Mouse (Mus musculus) monocyte, adult 5-6 weeks (primary cell): ENCODE results near the gene Adamtsl5. TPM values are rescaled to one million over a fixed set of nuclear protein-coding genes. Genes with fewer than 3 reads are reported as not detected.

Experiments used
- ATAC-seq: fragments of 153-309, 156-312 bp; replicated peaks from 2 replicates; pipeline ENCODE4 v1.8.0; 2017; ENCODE audit warnings: mild to moderate bottlenecking; ENCODE audit not compliant: low TSS enrichment, insufficient number of reproducible peaks, severe bottlenecking, poor library complexity, low FRiP score
- total RNA-seq: library from RNA; stranded (forward); fragments of 200-1000, 200-491, 200-594 nt; gene quantifications from 3 replicates; pipeline ENCODE4 v1.2.3, GENCODE M21; 2017

Gene Adamtsl5
- total RNA-seq, result 0.10 to 0.43 TPM in 2 of 3 replicates, not detected in the other

DNA sequence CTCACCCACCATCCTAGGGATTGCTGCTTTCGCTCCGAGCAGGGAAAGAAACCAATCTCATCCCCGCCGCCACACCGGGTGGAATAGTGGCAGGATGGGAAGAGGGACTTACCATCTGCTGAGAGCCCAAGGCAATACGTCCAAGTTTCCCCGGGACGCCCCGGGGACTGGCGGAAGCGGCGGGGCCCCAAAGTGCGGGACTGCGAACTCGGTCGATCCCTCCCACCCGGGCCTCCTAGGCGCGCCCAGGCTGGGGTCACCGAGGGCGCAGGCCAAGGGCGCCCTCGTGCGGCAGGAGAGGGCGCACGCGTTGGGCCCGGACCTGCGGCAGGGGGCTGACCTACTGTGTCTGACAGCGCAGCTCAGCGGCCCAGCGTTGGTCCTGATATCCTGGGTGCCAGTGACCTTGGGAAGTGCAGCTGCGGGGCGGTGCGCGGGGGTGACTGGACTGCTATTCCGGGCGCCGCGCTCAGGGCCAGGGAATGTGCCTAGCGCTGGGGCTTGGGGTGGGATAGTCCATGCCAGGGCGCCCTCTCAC is at the start of gene Adamtsl5:
TSS of gene Adamtsl5 (minus strand) at position 169 of the 538 bp plus-strand sequence.
- no peak for ATAC-seq

DNA sequence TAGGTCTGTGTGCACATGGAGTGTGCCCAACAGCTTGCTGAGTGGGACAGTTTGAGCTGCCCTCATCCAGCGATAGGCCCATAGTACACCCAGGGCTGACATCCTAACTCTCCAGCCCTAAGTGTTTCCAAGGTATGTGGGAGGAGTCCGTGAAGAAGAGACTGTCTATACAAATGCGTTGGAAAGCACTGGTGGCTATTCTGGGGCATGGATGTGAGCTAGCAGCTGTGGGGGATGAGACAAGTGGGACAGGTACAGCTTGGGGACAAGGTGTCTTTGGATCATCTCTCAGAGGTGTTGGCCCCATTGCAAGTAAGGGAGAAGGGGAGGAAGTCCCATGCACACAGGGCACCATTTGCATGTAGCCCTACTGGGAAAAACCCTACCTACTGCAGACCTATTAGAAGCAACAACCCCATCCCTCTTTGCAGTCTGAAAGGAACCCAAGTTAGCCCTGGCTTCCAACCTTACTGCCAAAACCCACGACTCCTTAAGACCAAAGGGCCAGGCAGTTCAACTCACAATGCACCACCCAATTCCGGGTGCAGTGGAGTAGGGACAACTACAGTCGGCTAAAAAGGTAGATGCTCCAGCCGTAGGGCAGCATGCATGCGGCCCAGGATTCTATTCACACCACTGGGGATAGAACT is 49.4 kb upstream of the Adamtsl5 start:
- ATAC-seq, result no peak

DNA sequence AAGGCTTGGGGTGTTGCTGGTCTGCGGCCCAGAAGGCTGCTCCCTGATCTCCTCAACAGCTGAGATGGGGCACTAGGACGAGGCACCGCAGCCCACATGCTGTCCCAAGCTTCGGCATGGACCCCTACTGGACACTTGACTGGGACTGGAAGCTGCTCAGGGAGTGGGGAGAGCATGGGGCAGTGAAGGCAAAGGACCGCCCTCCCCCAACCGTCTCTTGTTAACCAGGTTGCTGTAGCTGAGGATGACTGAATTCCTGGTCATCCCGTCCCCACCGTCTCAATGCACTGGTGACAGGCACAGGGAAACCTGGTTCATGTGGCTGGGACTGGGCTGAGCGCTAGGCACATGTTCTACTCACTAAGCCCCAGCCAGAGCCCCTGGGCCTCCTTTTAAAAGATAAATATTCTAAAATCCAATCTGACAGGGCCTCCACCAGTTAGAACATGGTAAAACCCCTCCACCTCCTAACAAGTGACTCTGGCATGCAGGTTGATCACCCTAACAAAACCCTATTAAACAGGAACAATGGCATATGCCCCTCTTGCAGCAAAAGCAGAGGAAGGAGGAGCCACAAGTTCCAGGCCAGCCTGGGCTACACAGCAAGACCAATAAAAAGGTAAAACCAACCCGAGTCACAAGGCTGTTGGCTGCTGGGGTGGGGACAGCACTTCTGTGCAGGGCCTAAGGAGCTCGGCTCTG is 48.8 kb upstream of the Adamtsl5 start:
- ATAC-seq, result no peak

DNA sequence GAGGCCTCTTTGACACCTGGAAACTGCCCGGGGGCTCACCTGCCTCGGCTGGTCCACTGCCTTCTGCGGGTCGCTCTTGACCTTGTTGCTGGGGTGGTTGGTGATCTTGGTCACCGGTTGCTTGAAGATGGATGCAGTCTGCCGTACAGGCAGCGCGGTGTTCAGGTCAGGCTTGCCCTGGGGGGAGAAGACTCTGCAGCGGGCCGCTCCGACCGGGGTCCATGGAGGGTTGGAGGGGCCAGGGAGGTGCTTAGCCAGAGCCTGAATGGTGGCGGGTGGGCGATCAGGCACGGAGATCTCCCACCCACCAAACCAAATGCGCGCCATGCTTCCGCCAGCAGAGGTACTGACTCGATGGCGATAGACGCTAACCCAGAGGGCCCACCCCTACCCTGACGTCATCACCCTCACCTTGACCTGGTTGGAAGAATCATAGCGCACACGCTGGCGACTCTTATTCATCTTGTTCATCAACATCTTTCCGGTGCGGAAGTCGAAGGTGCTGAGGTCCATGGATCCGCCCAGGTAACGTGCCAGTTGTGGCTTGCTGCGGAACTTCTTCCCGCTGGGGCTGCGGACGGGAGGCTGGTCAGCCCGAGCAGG is 46.9 kb upstream of the Adamtsl5 start:
- no peak for ATAC-seq

DNA sequence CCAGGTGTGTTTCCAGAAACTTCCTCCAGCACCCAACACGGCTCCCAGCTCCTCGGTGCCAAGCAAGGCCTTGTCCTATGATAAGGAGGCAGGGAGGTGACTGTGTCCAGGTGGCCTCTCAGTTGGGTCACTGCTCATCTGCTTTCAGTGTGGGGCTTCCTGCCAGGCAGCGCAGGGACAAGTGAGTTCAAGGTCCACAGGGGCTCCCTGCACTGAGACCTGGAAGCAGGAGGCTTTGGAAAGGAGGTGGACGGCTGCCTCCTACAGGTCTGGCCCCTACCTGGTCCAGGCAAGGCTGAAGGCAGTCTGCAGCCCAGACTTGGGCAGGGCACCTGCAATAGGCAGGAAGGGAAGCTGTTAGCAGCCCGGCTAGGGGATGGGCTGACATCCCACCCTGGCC is 44.5 kb upstream of the Adamtsl5 start:
- ATAC-seq, result no peak

DNA sequence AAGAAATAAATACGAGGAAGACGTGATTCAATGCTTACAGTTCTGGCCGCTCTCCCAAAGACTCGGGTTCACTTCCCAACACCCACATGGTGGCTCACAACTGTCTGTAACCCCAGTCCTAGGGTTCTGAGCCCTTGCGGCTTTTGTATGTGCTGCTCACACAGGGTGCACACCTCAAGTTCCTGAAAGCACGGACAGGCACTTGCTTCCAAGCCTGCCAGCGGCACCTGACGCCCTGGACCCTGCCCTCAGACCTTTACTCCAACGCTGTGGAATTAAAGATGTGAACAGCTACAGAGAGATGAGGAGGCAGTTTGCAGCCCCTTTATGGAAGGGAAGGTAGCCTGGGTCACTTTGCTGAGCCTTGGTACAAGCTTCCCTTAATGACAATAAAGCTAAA is 42.5 kb upstream of the Adamtsl5 start:
- ATAC-seq, result no peak

DNA sequence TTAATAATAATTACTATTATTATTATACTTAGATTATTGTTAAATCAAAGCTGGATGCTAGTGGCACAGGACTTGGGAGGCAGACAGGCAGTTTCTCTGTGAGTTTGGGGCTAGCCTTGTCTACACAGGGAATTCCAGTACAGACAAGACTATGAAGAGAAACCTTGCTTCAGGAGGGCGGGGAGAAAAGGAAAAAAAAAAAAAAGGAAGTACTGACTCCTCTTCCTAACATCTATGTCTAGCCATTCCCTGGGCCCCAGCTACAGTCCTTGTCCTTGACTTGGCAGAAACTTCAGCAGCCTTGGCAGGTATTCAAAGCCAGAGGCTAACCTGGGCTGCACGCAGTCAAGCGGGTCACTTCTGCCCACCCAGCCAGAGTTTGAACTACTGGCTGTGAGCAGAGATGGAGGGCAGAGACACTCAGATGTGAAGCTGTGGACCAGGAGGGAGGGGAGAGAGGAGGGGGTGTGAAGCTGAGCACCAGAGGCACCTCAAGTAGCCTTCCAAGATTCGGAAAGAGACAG is 41.0 kb upstream of the Adamtsl5 start:
- no peak for ATAC-seq

DNA sequence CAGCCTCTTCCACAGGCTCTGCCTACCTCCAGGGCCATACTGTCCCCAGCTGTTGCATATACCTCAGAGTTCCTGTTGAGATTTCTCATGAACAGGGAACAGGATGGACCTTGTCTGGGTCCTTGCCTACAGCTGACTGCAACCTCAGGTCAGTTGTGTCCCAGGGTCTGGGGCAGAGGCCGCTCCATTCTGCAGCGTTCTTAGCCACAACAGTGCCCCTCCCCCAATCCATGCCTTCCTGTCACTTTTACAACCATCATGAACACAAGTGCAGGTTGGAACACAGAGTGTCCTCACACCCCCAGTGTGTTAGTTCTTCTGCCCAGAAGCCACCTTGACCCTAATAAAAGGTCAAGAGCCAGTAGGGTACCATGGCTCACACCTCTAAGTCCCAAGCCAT is 40.5 kb upstream of the Adamtsl5 start:
- no peak for ATAC-seq

DNA sequence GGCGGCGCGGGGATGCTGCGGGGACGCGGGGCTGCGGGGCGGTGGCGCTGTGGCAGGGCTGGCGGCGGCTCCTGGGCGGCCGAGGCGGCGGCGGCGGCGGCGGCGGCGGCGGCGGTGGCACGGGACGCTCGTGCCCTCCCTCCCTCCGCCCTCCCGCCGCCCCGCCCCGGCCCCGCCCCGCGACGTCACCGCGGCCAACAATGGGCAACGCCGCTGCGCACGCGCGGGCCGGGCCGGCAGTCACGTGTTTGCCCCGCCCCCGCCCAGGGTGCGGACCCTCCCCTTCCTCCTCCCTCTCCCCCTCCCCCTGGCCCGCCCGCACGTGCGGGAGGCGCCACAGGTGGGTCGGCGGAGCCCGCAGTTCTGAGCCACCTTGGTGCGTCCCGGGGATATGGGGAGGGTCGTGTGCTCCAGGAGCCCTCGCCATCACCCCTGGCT is 39.3 kb upstream of the Adamtsl5 start, which contains the start of gene Mex3d:
TSS of gene Mex3d (minus strand) at position 138 of the 438 bp plus-strand sequence.
- no peak for ATAC-seq

DNA sequence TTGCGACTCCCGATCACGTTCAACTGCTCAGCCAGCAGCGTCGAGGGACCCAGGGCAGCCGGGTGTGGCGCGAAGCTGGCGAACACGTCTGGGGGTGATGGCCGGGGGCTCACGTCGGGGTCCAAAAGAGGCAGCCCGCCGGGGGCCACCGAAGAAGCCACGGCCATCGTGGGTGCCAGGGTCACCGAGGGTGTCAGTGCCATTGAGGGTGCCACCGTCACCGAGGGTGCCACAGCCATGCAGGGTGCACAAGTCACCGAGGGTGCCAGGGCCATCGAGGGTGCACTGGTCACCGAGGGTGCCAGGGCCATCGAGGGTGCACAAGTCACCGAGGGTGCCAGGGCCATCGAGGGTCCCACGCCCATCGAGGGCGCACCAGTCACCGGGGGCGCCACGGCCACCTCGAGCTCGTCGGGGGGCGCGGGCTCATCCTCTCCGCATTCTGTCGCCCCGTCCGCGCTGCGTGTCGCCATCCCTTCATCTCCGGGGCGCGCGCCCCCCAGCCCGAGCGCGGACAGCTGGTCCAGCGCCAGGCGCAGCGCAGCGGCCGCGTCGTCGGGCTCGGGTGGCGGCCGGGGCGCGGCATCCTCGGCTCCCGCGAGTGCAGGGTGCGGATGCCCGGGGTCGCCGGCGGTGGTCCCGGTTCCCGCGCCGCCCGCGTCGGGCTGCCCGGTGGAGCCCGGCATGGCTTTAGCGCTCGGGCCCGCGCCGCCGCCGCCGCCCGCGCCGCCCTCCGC is 38.7 kb upstream of the Adamtsl5 start:
- ATAC-seq, result no peak

DNA sequence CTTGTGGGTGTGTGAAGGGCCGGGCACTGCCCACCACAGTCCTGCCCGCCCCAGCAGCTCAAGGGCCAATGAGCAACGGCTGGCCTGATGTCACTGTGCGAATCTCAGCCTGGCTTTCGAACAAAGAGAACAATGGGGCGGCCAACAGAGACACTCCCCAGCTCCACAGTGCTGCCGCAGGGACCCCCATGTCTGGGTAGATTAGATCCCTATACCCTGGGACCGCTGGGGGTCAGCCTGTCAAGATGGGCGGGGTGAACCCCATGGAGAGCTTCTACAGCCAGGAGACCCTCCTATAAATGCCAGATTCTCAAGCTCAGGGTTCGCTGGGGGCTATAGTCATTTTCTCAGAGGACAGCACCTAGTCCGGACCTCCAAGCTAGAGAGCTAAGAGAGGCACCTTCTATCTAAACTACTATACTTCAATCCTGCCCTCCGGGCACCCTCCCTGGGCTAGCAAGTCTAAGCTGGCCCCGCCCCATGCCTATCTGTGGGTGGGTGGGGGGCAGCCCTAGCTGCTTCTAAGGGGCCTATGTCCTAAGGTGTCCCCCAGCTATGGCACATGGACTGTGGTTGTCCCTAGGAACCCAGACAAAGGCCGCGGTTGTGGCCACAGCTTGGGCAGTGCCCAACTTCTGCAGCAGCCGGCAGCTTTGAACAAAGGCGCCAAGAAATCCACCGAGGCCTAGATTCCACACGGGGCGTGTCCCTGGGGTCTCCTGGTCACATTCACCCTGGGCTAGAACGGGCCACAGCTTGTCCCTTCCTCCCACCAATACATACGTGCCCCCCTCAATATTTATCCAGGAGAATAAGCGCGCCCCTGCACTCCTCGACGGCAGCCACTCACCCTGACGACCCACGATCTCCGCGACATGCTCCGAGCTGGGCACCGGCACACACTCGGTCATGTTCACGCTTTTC is 37.9 kb upstream of the Adamtsl5 start:
- ATAC-seq, result no peak

DNA sequence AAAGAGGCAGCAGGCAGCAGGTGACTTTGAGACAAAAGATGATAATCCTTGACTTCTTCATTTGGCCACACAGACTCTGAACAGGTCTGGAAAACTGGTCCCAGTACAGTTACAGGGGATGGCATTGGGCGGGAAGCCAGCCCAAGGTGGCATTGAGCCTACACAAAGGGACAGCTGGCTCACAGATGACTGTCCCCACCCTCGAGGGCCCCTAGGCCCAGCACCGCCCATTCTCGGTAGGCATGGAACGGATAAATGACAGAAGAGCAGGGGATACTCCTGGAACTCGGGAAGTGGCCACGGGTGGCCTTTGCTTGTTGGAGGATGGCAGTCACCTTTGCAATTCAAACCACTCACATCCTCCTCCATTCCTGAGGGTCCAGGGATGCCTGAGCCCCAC is 37.1 kb upstream of the Adamtsl5 start:
- no peak for ATAC-seq

DNA sequence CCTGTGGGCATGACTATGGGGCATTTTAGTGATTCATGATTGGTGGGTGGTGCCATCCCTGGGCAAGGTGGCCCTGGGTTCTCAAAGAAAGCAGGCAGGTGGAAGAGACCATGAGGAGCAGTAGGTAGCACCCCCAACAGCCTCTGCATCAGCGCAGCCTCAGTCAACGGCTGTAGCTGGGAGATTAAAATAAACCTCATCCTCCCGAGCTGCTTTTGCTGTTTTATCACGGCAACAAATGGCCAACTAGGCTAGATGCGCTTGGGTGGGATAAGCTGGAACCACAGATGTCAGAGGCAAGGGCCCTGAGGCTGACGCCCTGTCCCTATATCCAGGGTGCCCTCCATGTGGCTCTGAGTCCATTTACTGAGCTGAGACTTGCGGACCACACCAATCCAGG is 36.5 kb upstream of the Adamtsl5 start:
- no peak for ATAC-seq

DNA sequence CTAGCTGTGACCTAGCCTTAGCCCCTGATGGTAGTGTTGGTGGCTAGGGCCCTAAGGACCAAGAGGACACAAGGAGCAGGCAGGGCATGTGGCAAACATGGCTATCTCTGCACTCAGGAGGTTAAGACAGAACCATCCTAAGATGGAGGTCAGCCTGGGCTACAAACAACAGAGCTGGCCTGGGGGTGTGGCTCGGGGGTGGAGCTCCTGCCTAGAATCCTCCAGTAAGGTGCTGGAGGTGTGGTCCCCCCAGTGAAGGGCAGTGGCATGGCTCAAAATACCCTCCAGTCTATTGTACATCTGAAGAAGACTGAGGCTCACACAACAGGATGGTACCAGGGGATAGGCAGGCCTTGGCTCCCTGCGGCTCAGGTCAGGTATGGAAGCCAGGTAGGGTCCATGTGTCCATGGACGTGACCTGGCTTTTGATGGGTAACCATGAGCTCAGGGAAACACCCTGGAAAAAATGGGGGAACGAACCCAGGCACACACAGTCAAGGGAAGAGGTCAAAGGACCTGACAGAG is 36.0 kb upstream of the Adamtsl5 start:
- no peak for ATAC-seq

DNA sequence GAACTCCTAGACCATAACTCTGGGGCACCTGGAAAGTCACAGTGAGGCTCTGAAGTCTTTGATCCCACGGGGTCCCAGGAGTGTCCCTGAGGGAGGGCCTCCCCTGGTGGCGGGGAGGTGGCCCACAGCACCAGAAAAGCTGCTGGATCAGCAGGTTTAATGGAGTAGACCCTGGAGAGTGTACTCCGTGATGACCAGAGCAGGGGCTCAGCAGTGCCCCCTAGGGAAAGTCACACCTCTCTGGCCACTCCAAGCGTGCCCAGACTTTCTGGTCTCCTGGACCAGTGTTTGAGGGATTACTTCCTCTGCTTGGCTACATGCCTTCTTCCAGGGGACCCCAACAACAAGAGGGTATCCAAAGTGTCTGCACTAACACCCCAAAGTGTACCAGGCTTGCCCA is 35.2 kb upstream of the Adamtsl5 start:
- no peak for ATAC-seq

DNA sequence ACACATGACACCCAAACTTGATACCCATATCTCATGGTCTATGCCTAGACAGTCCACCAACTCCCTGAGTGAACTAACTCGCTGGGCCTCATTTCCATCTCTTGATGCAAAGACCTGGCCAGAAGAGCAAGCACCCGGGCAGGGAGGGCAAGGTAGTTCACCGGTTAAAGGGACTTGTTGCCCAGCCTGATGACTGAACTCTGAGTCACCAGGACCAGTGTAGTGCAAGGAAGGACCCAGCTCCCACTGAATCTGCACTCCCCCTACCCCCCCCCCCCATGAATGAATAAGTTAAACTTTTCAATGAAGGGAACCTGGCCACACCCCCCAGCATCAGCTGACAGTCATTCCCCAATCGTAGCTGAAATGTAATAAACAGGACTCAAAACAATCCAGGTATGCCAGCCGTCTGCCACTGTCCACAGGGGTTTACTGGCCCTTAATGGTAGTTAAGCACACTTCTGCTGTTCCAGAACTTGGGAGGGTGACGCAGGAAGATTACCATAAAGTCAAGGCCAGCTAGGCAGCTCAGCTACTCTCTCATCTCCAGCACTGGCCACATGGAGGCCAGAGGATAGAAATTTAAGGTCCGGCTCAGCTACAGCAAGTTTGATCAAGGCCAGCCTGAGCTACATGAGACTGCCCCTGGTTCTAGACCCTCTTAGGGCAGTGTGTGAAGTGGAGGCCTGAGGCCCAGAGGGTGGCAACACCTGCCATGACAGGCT is 34.6 kb upstream of the Adamtsl5 start:
- ATAC-seq, result no peak

DNA sequence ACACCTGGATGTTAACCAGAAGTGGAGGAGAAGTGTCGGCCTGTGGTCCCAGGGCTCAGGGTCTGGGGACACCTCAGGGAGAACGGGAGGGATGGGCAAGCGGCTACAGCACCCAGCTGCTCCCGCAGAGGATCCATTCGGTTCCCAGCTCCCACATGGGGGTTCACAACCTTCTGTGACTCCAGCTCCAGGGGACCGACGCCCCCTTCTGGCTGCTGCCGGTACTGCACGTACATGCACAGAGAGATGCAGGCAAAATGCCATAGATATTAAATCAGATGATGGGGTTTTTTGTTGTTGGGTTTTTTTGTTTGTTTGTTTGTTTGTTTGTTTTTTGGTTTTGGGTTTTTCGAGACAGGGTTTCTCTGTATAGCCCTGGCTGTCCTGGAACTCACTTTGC is 29.5 kb upstream of the Adamtsl5 start:
- ATAC-seq, result no peak
